Mouse (Mus musculus) thymus, postnatal 14 days (tissue): ENCODE measurements around the gene Hist1h4f.
A peak's percentile ranks its signal among the peaks of the same experiment; 100 is the strongest.

Experiments used
- DNase-seq: peaks from one replicate; pipeline ENCODE4 v3.0.0; 2021

The Hist1h4f gene

GRCm38 (mm10) chr13:23532262-23533075, 19.0 kb downstream of the Hist1h4f start:
- no peak for DNase-seq

DNA sequence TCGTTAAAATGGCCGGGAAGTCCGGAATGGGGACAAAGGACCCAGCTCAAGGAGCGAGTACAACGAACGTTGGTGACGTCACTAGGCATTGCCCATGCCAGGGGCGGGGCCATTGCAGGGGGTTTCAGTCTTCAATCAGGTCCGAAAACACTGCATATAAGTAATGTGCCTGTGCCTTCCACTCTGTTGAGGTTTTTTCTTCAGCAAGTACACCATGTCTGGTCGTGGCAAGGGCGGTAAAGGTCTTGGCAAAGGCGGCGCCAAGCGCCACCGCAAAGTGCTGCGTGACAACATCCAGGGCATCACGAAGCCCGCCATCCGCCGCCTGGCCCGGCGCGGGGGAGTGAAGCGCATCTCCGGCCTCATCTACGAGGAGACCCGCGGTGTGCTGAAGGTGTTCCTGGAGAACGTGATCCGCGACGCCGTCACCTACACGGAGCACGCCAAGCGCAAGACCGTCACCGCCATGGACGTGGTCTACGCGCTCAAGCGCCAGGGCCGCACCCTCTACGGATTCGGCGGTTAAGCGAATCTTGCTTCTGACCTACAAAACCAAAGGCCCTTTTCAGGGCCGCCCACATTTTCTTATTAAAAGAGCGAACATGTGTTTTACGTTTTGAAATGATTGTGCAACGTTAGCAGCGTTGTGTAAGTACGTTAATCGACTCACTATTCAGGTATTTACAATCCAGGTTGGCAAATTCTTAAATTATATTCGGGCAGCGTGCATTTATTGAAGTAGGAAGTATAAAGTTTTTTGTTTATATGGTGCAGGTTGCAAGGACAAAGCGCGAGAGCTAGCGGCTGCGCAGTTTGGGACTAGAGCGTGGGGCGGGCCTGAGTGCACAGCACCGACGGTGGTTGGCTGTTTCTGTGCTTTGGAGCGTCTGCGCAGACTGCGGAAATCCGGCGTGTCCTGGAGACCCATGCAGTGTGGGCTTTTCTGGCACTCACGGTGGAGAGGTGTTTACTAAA, 20.3 kb downstream of the Hist1h4f start, which contains the start of gene Hist1h4h:
Gene Hist1h4h (plus strand): TSS at position 150 of the 975 bp plus-strand sequence.
- peak; percentile 98 for DNase-seq

DNA sequence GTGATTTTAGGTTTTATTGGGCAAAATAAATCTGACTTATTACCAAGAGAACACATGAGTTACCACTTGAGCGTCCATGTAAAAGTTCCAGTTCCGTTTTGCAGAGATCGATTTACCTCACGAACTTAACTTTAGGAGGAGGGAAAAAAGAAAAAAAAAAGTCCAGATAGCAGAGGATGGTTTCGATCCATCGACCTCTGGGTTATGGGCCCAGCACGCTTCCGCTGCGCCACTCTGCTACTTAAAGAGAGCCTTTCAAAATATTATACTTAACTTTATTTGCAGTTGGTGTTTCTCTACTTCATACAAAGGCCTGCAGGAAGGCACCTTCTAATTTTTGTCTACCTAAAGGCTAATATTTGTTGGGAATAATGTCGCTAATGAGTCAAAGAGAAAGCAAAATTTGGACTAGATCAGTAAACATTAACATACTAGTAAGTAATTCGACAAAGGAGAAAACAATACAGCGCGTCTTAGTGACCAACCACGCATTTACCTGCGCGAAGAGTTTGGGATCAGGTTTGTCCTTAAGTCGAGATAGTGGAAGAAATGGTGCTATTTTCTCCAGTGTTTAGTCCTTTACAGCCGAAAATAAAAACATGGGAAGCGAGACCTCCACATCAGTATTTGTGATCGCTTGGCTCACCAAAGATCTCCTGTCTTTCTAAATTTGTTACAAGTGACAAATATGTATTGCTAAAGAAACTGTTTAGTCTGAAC, 21.1 kb downstream of the Hist1h4f start:
- DNase-seq, result peak; percentile 76

GRCm38 (mm10) chr13:23529480-23530165, 21.8 kb downstream of the Hist1h4f start:
- no peak for DNase-seq

DNA sequence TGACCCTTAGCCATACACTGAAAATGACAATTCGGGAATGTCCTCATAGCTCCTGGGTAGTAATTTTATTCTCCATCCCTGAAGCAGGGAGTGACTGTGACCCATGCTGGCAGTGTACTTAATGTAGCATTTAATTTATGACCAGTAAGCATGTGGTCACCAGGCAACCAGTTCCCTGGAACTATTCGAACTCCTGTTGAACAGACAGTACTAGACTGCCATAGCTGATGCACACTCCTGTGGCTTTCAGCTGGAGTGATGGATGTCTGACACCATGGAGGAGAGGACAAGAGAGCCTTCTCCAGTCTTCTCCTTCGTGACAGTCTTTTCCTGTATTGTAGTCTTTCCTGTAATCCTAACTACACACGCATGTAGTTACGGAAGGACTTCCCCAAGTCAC, 22.4 kb downstream of the Hist1h4f start:
- no peak for DNase-seq

- peak; percentile 91 for DNase-seq
Observed at GRCm38 (mm10) chr13:23526312-23526711, 25.1 kb downstream of the Hist1h4f start.

DNA sequence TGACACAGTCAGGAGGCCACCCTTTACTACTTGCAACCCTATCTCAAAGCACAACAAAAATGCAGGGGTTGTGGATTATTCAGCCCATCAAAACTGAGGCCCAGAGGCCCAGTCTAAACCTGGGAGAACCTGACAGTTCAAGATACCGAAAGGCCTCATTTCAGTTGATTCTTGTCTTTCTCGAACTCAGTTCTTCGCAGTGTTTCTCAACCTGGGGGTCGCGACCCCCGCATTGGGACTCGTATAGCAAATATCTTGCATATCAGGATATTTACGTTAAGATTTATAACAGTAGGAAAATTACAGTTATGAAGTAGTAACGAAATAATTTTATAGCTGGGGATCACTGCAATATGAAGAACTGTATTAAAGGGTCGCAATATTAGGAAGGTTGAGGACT, 25.5 kb downstream of the Hist1h4f start:
- DNase-seq, result no peak

GRCm38 (mm10) chr13:23524654-23525053, 26.8 kb downstream of the Hist1h4f start:
- DNase-seq, result peak; percentile 70

GRCm38 (mm10) chr13:23523976-23524375, 27.5 kb downstream of the Hist1h4f start:
- DNase-seq, result no peak

GRCm38 (mm10) chr13:23521703-23522102, 29.7 kb downstream of the Hist1h4f start:
- peak; percentile 94 for DNase-seq

GRCm38 (mm10) chr13:23519416-23519815, 32.0 kb downstream of the Hist1h4f start:
- peak; percentile 78 for DNase-seq

GRCm38 (mm10) chr13:23518885-23519284, 32.6 kb downstream of the Hist1h4f start:
- DNase-seq, result peak; percentile 83

- DNase-seq, result no peak
Observed at GRCm38 (mm10) chr13:23518295-23518603, 33.2 kb downstream of the Hist1h4f start.

- peak; percentile 92 for DNase-seq
Observed at GRCm38 (mm10) chr13:23517603-23518294, 33.7 kb downstream of the Hist1h4f start.

GRCm38 (mm10) chr13:23516822-23517602, 34.4 kb downstream of the Hist1h4f start:
- peak; percentile 85 for DNase-seq

- no peak for DNase-seq
Observed at GRCm38 (mm10) chr13:23515826-23516620, 35.4 kb downstream of the Hist1h4f start.

GRCm38 (mm10) chr13:23515281-23515680, 36.2 kb downstream of the Hist1h4f start:
- DNase-seq, result no peak

DNA sequence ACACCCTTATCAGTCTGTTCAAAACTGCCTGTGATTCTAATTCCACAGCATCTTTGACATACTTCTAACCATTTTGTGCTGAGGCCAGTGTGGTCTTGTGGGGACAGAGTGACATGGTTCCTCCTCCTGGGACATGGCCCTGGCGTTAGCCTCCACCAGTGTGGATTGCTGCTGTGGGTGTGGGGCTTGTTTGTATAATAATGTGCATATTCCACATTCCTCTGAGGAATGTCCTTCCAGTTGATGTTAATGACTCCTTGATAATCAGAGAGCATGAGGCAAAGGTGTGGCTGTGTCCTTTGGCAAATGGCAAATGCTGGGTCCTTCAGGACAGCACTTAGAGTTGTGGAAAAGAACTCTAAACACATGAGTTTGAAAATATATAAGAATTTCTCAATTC, 37.9 kb downstream of the Hist1h4f start:
- no peak for DNase-seq

DNA sequence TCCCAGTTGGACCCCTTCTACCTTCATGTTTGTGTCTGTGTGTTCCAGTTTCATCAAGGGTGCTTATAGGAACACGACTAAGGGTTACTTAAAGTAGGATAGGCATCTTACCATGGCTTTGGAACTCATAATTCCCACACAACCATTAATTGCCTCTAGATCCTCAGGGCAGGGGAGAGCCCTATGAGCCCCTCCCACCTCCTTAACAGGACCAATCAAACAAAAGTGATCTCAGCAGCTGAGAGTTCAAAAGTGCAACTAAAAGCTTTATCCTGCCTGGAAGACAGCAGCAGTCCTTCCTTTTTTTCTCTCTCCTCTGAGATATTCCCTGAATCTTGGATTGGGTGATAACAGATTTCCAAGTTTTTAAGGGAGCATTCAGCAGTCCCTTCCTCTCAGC, 41.3 kb downstream of the Hist1h4f start:
- DNase-seq, result no peak
